Mouse (Mus musculus) embryonic fibroblast, embryonic 13.5 days (primary cell): ENCODE data around the gene Lzts2.

ENCODE experiments used
- CTCF ChIP-seq: IDR thresholded peaks from 2 replicates; pipeline ENCODE4 v1.5.1; 2011; ENCODE audit warnings: mild to moderate bottlenecking, control low read depth, low read length, moderate library complexity, borderline replicate concordance; ENCODE audit not compliant: insufficient read depth
- POLR2A ChIP-seq: IDR thresholded peaks from 2 replicates; pipeline ENCODE4 v1.6.1; 2011; ENCODE audit warnings: low read depth, mild to moderate bottlenecking, control low read depth, low read length, moderate library complexity

DNA sequence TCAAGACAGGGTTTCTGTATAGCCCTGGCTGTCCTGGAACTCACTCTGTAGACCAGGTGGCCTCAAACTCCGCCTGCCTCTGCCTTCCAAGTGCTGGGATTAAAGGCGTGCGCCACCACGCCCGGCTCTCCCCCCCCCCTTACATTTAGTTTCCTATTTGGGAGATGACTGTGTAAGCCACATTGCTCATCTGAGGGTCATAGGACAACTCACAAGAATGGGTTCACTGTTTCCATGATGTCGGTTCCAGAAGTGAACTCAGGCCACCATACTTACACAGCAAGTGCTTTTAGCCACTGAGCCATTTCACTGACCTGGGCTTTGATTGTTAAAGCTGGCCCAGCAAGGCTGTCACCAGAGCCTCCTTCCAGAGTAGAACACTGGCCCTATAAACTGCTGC lies 37.1 kb upstream of the Lzts2 start:
- TF ChIP-seq CTCF (no peak), POLR2A (no peak)
